Comparison of ENCODE assay signal across 8 mouse cellular contexts in the genomic region with DNA sequence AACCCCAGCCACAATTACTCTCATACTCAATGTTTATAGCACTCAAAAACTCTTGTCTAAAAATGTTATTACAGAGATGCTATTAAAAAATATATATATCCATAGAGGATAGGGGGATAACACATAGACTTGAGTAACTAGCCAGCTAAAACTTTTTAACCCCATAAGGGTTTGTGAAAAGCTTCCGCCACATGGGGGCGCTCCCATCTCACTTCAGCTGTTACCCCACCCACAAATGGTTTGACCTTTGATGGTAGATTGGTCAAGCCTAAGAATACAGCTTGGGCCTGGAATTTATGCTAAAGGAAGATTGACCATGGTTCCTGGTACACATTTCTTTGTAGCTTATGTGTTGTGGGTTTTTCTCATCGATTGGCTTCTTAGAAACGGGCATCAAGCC. TPM values are rescaled to one million over a fixed set of nuclear protein-coding genes. Genes with fewer than 3 reads are reported as not detected.
A peak's percentile ranks its signal among the peaks of the same experiment; 100 is the strongest.
DNase-seq lines count a peak whose midpoint lies in the region; ATAC-seq lines count a peak whose summit lies in the region.

No protein-coding gene starts in this region.

- WGBS in embryonic facial prominence, embryonic 10.5 days: 45% methylated on average over 4 of the region's 4 CpGs

- no peaks in the 10 kb centered on the region for H3K36me3 ChIP-seq in embryonic facial prominence, embryonic 10.5 days (replicated peaks)

- no peak for ATAC-seq in CD4-positive, CD25-positive, alpha-beta regulatory T cell, adult 4 months
- ATAC-seq in megakaryocyte, adult 5-6 weeks (ENCODE audit: poor library complexity, severe bottlenecking): no peak

- no peaks in the 10 kb centered on the region for H3K27me3 ChIP-seq in embryonic facial prominence, embryonic 10.5 days (replicated peaks; ENCODE audit: low read depth, poor library complexity, severe bottlenecking)

- H3K4me3 ChIP-seq in embryonic facial prominence, embryonic 10.5 days: no peak overlapping the region

- H3K4me1 ChIP-seq in embryonic facial prominence, embryonic 10.5 days: no peaks in the 10 kb centered on the region

- H3K9me3 ChIP-seq in embryonic facial prominence, embryonic 10.5 days: no peaks in the 10 kb centered on the region

- DNase-seq in gastrocnemius, postnatal 10 days: peak; percentile 44
- DNase-seq in gastrocnemius, postnatal 25 days: no peak
- DNase-seq in ovary, postnatal 36 days (ENCODE audit: low spot score): peak; percentile 35
- no peak for DNase-seq in ovary, postnatal 10 days (ENCODE audit: low spot score)
- peak; percentile 79 for DNase-seq in adrenal gland, postnatal 10 days
- peak; percentile 34 for DNase-seq in embryonic facial prominence, embryonic 10.5 days (ENCODE audit: low spot score)

- H3K27ac ChIP-seq in embryonic facial prominence, embryonic 10.5 days (replicated peaks): no peak overlapping the region

RNA-seq across cellular contexts. Expression of gene Adam23, which starts 42.1 kb away (rescaled TPM):
- total RNA-seq in gastrocnemius, postnatal 10 days (2021): 10 to 100 TPM in 1 of 2 experiments, 1 to 10 TPM in 1; 9.7 to 11.8 TPM
- total RNA-seq in gastrocnemius, postnatal 25 days (2021): 1 to 10 TPM; 1.3 to 2.3 TPM
- 10 to 100 TPM; 15.0 to 18.1 TPM for total RNA-seq in adrenal gland, postnatal 10 days (2021)
- polyA plus RNA-seq in embryonic facial prominence, embryonic 10.5 days (2016; fragmentation: Nextera tagmentation; extraction: Ambion mirVana): 4.3 and 5.1 TPM in 2 replicates
- polyA plus RNA-seq in CD4-positive, CD25-positive, alpha-beta regulatory T cell, adult 4 months (2017; shearing (Covaris generic)): under 1 TPM in 1 of 2 experiments, not detected in 1; 0.95 TPM
- total RNA-seq in megakaryocyte, adult 5-6 weeks (2015): not detected in 2 replicates
- not detected in 2 replicates for total RNA-seq in megakaryocyte, adult 5-6 weeks (2017)

Comparison
In these comparisons a context has a peak if more than half of its experiments do, and no peak if none do; other contexts are left out.
1. DNase-seq: peak in gastrocnemius, postnatal 10 days (single experiment), ovary, postnatal 36 days (single experiment), adrenal gland, postnatal 10 days (single experiment) and embryonic facial prominence, embryonic 10.5 days (single experiment); none in gastrocnemius, postnatal 25 days (single experiment) and ovary, postnatal 10 days (single experiment).